Mouse (Mus musculus) C2C12 (cell line): ENCODE results near the gene Acot7. TPM values are rescaled to one million over a fixed set of nuclear protein-coding genes. Genes with fewer than 3 reads are reported as not detected.
A peak's percentile ranks its signal among the peaks of the same experiment; 100 is the strongest.

Source experiments
- H3K27me3 ChIP-seq: one replicate; pipeline ENCODE4 v1.6.1; 2011; ENCODE audit not compliant: control insufficient read depth, insufficient read depth, insufficient read length
- H3K36me3 ChIP-seq: one replicate; pipeline ENCODE4 v1.6.1; 2011; ENCODE audit not compliant: control insufficient read depth, insufficient read depth
- H3K4me3 ChIP-seq: one replicate; pipeline ENCODE4 v1.5.1; 2011; ENCODE audit warnings: mild to moderate bottlenecking, control low read depth; ENCODE audit not compliant: poor library complexity, insufficient read depth, severe bottlenecking
- H3K79me2 ChIP-seq: one replicate; pipeline ENCODE4 v1.6.1; 2011; ENCODE audit not compliant: control insufficient read depth, insufficient read depth
- H3K79me3 ChIP-seq: one replicate; pipeline ENCODE4 v1.6.1; 2011; ENCODE audit warnings: low read depth, control low read depth
- H3ac ChIP-seq: one replicate; pipeline ENCODE3; 2011; ENCODE audit warnings: low read depth; ENCODE audit not compliant: control insufficient read depth, insufficient read length
- CEBPB ChIP-seq: IDR thresholded peaks from one replicate; pipeline ENCODE4 v1.6.1; 2011; ENCODE audit warnings: low read depth, mild to moderate bottlenecking, control low read depth, moderate library complexity
- CTCF ChIP-seq: IDR thresholded peaks from one replicate; pipeline ENCODE4 v1.5.1; 2011; ENCODE audit not compliant: control insufficient read depth, insufficient read depth, insufficient read length
- FOSL1 ChIP-seq: IDR thresholded peaks from one replicate; pipeline ENCODE4 v1.8.0; 2011; ENCODE audit warnings: mild to moderate bottlenecking, low read length; ENCODE audit not compliant: poor library complexity, insufficient read depth, severe bottlenecking
- MAX ChIP-seq: IDR thresholded peaks from one replicate; pipeline ENCODE4 v1.6.1; 2011; ENCODE audit warnings: mild to moderate bottlenecking, control low read depth
- MYOD1 ChIP-seq: IDR thresholded peaks from one replicate; pipeline ENCODE4 v1.6.1; 2011; ENCODE audit warnings: low read depth; ENCODE audit not compliant: control insufficient read depth, insufficient read length
- MYOG ChIP-seq: IDR thresholded peaks from one replicate; pipeline ENCODE4 v1.6.1; 2011; ENCODE audit not compliant: control insufficient read depth, insufficient read length; ENCODE audit errors: extremely low read depth
- USF1 ChIP-seq: IDR thresholded peaks from one replicate; pipeline ENCODE4 v1.6.1; 2011; ENCODE audit warnings: low read depth, mild to moderate bottlenecking, control low read depth, moderate library complexity
- polyA plus RNA-seq: library from polyadenylated mRNA; unstranded; fragments of >200 nt; fragmentation: generic; extraction: Trizol; gene quantifications from one replicate; pipeline ENCODE4 v1.2.1, GENCODE M21; 2012; ENCODE audit warnings: missing spikeins

Acot7 gene
- polyA plus RNA-seq, 1 experiment = 344 TPM

DNA sequence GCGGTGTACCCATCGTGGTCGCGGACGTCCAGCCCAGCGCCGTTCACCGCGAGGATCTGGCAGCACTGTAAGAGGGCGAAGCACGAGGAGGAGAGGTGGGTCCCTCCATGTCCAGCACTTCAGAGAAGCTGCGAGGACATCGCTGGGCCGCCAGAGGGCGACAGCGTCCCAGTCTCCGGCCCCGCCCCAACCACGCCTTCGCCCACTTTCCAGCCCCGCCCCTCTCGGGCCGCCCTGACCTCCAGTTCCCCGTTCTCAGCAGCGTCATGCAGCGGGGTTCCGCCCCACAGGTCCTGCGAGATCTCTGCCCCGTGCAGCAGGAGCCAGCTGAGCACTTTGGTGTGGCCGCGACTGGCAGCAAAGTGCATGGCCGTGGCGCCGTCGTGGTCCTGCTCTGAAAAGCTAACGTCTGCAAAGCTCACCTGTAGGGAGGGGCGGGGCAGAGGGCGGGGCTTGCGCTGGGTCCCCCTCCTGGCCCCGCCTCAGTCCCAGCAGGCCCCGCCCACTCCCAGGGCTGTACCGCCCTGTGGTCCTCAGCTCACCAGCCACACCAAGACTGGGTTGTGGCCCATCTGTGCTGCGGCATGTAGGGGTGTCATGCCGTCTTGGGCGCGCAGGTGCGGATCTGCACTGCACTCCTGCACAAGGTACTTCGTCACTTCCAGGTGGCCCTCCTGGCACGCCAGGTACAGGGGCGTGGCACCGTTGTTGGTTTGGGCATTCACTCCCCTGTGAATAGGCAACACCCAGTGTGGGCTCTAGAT is 39.3 kb upstream of the Acot7 start:
- Histone ChIP-seq H3K79me2 (no peaks in the 10 kb centered on the region), H3K27me3 (peaks cover 20% of the 10 kb centered on the region), H3K79me3 (no peaks in the 10 kb centered on the region), H3K4me3 (no peak overlapping the region), H3ac (peak overlapping the region; percentile 50), H3K36me3 (no peaks in the 10 kb centered on the region)
- peak; percentile 96 for TF ChIP-seq CTCF
- TF ChIP-seq MYOD1 = no peak

- Histone ChIP-seq H3K36me3 (no peaks in the 10 kb centered on the region), H3K4me3 (no peak overlapping the region), H3K79me3 (no peaks in the 10 kb centered on the region), H3ac (no peak overlapping the region), H3K27me3 (peaks cover 26% of the 10 kb centered on the region), H3K79me2 (no peaks in the 10 kb centered on the region)
- no peak for TF ChIP-seq CEBPB
- peak; percentile 52 for TF ChIP-seq CTCF
- no peak for TF ChIP-seq FOSL1
These were observed 37.5 kb upstream of the Acot7 start for GRCm38 (mm10) chr4:152140441-152140840.

DNA sequence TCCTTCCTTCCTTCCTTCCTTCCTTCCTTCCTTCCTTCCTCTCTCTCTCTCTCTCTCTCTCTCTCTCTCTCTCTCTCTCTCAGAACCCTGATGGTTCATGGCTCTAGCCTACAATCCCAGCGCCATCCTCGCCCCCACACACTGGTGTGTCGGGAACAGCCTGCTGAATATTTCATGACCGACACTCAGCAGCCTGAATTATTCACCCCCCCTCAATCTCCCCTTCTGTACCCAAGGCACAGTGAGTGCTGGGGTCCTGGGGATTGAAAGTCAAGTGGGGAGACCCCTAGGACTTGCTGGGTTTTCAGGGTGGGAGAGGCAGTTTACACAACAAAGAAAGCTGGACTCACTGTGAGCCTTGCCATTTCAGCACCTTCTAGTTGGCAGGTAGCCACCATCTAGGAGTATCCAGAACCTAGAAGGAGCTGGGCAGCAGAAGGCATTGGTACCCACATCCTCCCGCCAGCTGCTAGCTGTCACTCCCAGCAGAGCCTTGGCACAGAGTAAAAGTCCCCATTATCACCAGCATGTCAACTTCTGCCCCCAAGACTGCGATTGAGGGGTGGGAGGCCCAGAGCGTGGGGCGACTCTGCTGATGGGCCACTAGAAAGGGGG is 36.3 kb upstream of the Acot7 start:
- TF ChIP-seq USF1 (no peak), CTCF (no peak), MAX (no peak)
- Histone ChIP-seq H3K4me3 (no peak overlapping the region), H3K36me3 (no peaks in the 10 kb centered on the region), H3K79me3 (no peaks in the 10 kb centered on the region), H3ac (no peak overlapping the region), H3K27me3 (peaks cover 31% of the 10 kb centered on the region), H3K79me2 (no peaks in the 10 kb centered on the region)

DNA sequence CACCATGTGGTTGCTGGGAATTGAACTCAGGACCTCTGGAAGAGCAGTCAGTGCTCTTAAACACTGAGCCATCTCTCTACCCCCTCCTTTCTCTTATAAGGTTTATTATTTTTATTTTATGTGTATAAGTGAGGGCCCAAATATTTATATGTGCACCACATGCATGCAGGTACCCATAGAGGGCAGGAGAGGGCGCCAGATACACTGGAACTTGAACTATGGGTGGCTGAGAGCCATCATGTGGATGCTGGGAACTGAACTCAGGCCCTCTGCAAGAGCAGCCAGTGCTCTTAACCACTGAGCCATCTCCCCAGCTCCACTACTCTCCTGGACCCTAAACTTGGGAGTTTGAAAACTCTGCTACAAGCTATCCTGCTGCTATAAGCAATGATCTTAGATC is 34.3 kb upstream of the Acot7 start:
- TF ChIP-seq MYOD1 (no peak), MAX (no peak), MYOG (no peak), USF1 (no peak), CTCF (no peak), CEBPB (no peak), FOSL1 (no peak)
- Histone ChIP-seq H3K4me3 (no peak overlapping the region), H3K36me3 (no peaks in the 10 kb centered on the region), H3ac (no peak overlapping the region), H3K27me3 (peaks cover 45% of the 10 kb centered on the region), H3K79me3 (no peaks in the 10 kb centered on the region), H3K79me2 (no peaks in the 10 kb centered on the region)

DNA sequence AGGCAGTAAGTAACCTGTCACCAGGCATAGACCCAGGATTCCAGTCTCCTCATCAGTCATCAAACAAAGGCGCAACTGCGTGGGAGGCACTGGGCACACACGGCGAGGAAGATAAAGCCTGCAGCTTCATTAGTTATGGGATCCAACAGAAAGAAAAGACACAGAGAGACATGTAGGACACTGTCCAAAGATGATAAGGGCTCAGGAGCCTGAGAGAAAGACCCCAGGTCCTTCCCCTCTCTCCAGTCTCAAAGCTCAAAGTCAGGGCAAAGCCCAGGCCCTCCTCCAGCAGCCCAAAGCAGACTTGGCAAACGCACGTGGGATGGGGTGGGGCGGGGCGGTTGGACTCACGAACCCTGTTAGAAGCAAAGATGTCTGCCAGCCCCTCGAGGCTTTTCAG is 32.5 kb upstream of the Acot7 start:
- H3K4me3 ChIP-seq = no peak overlapping the region
- peaks cover 63% of the 10 kb centered on the region for H3K27me3 ChIP-seq

GRCm38 (mm10) chr4:152146033-152146827 is 31.7 kb upstream of the Acot7 start:
- no peaks in the 10 kb centered on the region for H3K79me2 ChIP-seq
- H3K79me3 ChIP-seq = no peaks in the 10 kb centered on the region
- no peak overlapping the region for H3K4me3 ChIP-seq
- H3K36me3 ChIP-seq = no peaks in the 10 kb centered on the region
- H3ac ChIP-seq = no peak overlapping the region
- no peak for TF ChIP-seq CTCF
- H3K27me3 ChIP-seq = peaks cover 63% of the 10 kb centered on the region

More for the DNA sequence above, 32.5 kb upstream of the Acot7 start:
- H3K79me3 ChIP-seq = no peaks in the 10 kb centered on the region
- no peaks in the 10 kb centered on the region for H3K79me2 ChIP-seq
- TF ChIP-seq CTCF = no peak
- no peak for TF ChIP-seq MYOG
- H3K36me3 ChIP-seq = no peaks in the 10 kb centered on the region
- no peak overlapping the region for H3ac ChIP-seq
